Mouse (Mus musculus): ENCODE data around the gene Nod2.

DNA sequence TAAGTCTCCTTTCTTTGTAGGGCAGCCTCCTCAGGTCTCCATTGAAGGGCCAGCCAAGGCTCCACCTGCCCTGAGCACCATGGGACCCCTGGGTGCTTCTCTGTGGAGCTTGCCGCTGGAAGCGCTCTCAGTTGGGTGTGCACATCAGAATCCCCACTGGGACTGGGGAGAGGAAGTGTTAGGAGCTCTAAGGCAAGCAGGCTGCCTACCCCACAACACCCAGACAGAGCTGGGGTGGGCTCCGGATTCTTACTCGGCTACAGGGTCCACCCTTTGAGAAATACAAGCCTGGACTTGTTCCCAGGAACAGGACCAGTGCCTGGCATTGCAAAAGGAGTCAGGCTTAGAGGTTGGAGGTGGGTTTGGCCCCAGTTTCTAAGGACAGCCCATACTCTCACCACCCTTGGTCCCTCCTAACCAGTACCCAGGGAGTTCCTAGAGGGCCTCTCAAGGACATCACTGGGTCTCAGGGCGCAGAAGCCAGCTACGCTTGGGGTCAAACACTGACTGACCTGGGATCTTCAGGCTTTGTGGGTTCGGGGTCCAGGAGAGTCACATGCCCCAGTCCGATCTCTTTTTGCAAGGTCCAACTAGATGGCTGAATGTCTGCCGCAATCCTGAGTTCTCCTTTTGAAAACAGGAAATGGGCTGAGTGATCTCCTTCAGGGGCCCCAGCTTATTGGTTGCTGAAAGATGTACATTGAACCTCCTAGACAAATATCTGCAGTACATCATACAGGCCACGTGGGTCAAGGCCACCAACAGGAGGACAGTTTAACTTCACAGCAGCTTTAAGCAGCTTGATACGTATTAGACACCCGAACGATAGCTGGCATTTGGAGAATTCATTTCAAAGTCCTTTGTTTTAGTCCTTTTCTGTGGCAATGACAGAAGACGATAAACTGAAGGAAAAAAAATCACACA is 11.4 kb upstream of the Nod2 start, which contains the start of gene Snx20:
- TF ChIP-seq FOSL1 (IDR thresholded peaks at IDR 0.05; ENCODE audit: insufficient read depth, low read length, poor library complexity, severe bottlenecking), result no peak
- no peak for TF ChIP-seq CTCF (IDR thresholded peaks at IDR 0.05; ENCODE audit: control insufficient read depth, insufficient read depth, insufficient read length)
- TF ChIP-seq MYOD1 (IDR thresholded peaks at IDR 0.05; ENCODE audit: control insufficient read depth, insufficient read length, low read depth), result no peak
- no peak for TF ChIP-seq USF1 (IDR thresholded peaks at IDR 0.05; ENCODE audit: low read depth)

Measured in C2C12 (cell line).